Mouse (Mus musculus) urinary bladder, adult 2 months (tissue): ENCODE results near the gene Tmem234. TPM values are rescaled to one million over a fixed set of nuclear protein-coding genes. Genes with fewer than 3 reads are reported as not detected.
"Not testable (repeated sequence)": the region's sequence is repeated elsewhere in the genome, so short reads cannot be mapped to it uniquely, and the experiment has no call there.

Source experiments
- DNase-seq: peaks from one replicate; pipeline ENCODE4 v3.0.0; 2022; ENCODE audit warnings: low spot score
- polyA plus RNA-seq: library from polyadenylated mRNA; depleted of rRNA; stranded (reverse); fragments of >200 nt; gene quantifications from 2 replicates; pipeline ENCODE4 v1.2.3, GENCODE M21; 2012; rRNA removed

Gene Tmem234
- 159 and 183 TPM in 2 replicates for polyA plus RNA-seq

DNA sequence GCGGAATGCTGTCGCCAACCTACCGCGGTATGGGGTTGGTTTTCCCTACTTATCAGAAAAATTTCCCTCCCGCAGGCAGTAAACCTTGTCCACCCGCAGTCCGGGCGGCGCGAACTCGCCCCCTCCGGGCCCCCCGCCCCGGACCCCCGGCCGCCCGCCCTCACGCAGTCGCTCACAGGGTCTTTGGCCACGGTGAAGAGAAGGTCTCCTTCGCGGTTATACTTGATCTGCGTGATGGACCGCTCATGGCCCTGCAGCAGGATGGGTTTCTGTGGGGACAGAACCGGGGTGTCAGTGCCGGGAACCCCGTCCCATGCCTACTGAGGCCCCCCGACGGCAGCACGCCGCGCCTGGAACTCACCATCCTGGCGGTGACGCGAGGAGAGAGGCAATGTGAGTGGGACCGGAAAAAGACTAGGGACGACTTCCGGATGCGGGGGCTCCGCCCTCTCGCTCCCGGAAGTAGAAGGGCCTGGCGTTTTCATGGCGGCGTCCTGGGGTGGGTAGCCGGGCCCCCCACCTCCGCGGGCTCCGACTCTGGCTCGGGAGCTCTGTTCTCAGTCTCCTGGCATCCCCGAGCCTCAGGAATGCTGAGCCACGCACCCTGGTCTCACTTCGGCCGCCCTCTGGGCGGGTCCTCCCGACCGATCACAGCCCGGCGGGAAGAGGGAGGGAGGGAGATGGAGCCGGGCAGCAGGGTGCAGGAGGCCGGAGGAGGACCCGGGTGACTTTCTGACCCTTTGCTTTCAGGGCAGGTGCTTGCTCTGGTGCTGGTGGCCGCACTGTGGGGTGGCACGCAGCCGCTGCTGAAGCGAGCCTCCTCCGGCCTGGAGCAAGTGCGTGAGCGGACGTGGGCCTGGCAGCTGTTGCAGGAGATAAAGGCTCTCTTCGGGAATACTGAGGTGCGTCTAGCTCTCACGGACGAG lies at the start of gene Tmem234, which contains the start of gene Eif3i:
TSS of gene Tmem234 (plus strand) at position 436 of the 926 bp plus-strand sequence.
TSS of gene Eif3i (minus strand) at position 416 of the 926 bp plus-strand sequence.
- DNase-seq = peak; percentile 72

GRCm38 (mm10) chr4:129554512-129554911 lies 46.0 kb upstream of the Tmem234 start:
- DNase-seq = not testable (repeated sequence)

- DNase-seq = no peak
These were observed 45.0 kb upstream of the Tmem234 start for GRCm38 (mm10) chr4:129555421-129555861.

DNA sequence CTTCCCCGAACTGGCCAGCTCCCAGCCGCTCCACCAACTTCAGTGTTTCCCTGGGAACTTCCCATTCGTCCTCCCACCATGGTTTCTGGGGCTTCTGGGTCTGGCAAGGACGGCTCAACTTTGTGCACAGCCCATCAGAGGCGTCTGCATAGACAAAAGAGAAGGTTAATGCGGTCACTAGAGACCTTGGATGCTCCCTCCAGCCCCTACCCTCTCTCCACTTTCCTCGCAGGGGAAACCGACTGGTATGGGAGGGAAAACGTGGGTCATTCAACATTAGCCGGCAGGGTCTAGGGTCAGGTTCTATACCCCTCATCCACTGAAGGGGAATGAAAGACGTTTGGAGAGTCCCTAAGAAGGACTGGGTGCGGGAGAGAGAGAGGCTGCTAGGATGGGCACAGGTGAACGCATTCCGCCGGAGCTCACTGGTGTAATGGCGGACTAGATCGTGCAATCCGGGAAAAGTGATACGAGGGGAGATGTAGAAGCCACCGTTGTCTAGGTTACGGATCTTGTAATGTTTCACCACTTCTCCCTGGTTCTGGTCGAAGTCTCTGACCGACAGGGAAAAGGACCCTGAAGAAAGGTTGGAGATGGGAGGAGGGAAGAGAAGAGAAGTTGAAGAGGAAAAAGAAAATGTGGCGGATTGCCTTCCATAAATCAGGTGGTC lies 44.5 kb upstream of the Tmem234 start:
- DNase-seq = no peak

DNA sequence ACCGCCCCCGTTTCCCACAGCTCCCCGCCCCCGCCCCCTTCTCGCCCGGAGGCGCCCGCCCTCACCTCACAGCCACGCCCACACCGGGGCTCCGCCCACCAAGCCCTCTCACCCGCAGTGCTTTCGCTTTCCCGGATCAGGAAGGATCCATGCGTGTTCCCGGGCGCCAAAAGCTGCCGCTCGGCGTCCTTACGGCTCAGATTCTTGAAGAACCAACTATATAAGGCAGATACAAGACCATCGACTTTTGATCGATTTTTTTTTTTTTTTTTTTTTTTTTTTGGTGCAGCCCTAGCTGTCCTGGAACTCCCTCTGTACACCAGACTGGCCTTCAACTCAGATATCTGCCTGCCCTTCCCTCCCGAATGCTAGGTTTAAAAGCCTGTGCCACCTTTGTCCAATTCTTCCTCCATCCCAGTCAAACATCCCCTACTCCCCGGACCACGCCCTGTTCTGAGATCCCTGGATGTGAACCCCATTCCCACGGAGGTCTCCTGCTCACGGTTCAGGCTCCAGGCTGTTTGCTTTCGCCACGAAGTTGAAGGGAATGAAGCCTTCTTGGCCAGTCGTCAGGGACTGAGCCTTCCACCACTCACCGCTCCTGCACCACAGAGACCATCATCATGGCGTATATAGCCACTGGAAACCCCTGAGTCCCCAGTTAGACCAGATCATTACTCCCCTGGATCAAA lies 43.8 kb upstream of the Tmem234 start:
- DNase-seq = peak; percentile 78

DNA sequence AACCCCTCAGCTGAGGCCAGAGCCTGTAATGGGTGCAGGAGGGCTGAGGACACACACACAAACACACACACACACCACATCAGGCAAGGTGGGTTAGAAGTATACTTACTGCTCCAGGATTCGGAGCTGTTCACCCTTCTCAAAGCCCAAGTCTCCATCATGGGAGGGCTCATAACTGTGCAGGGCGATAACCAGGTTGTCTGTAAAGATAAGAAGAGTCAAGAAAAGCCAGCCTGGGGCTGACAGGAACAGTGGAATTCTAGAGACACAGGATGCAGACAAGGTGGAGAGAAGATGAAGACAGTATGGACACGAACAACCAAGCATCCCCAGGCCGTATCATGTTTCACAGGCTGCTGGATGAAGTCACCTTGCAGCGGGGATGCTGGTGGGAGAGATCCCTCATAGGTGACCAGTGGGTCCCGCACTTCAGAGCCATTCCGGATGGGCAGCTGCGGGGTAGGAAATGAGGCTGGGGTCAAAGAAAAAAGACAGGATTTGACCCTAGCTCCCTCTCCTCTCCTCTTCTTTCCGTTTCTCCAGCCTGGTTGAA lies 43.1 kb upstream of the Tmem234 start:
- DNase-seq = no peak

DNA sequence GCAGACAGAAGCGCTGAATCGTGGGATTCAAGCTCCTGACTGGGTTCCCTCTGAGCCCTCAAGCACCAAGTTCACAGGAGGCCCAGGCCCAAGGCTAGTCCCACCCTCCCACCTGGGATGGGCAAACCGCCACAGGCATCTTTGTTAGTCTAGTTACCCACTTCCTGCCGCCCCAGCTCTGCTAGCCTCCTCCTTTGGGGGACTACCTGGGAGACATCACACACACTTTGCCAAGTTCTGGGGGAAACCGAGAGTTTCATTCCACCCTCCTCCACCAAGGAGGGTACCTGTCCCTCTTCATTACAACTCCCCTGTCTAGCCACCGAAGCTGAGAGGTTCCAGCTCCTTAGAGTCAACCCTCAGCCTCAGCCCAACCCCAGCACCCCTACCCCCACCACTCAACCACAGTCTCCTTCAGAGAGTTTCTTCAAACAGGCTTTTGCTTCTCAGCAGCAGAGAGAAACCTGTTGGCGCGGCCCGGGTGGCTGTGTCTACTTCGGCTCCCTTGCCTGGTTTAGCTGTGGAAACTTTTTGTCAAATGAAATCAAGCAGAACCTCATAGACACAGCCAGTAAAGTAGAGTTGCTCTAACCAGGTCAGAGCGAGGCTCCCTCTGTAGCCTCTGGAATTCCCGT lies 42.0 kb upstream of the Tmem234 start:
- DNase-seq = no peak

- DNase-seq = no peak
These were observed 39.3 kb upstream of the Tmem234 start for GRCm38 (mm10) chr4:129561184-129561583.

- DNase-seq = no peak
These were observed 36.8 kb upstream of the Tmem234 start for GRCm38 (mm10) chr4:129563718-129564117.

GRCm38 (mm10) chr4:129565139-129565538 lies 35.3 kb upstream of the Tmem234 start:
- no peak for DNase-seq

DNA sequence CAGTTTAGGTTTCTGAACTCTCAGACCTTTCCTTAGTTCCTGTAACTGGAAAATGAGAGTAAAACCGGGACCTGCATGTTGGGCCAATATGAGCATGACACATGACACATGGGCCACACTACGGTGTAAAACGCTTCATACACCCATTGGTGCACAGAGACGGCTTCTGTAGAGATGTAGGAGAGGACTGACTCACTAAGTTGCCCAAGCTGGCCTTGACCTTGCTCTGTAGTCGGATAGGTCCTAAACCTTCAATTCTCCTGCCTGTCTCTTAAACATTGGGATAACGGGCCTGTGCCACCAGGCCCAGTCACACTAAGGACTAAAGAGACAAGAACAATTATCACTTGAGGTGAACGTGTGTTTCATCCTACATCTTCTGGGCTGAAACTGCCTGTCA lies 32.1 kb upstream of the Tmem234 start:
- DNase-seq = no peak

DNA sequence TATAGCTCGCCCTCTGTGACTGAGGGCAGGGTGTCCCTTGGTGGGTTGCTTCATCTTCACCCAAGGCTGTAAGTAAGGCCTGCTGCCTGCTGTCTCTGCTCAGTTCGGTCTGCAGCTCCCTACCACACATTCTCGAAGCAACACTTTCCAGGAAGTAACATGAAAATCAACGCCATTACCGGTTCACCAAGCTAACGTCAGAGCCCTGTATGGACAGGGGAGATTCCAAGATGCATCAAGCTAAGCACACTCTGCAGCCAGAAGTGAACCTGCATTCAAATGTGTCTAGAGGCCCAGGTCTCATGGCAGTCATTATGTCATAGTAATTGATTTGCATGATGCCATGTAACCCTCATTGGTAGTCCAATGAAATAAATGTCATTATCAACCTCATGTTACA lies 30.4 kb upstream of the Tmem234 start:
- DNase-seq = no peak

DNA sequence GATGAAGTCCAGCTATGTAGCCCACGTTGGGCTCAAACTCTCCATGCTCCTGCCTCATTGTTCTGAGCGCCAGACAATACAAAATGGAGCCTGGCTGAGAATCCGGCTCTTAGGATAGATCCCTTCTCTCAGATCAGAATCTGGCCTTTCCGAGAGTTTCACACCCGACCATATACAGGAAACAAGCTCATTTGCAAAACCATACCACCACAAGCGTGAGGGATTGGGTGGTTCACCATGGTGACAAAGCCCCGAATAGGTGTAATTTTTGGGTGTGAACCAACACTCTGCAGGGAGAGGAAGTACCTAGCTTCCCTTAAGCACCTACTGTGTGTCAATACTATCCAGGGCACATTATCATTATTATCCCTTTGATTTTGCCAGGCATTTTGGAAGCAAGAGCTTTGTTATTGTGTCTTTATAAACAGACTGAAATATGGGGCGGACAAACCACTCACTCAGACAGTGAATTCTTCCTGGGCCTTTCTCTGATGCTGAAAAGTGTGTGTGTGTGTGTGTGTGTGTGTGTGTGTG lies 28.9 kb upstream of the Tmem234 start:
- no peak for DNase-seq

DNA sequence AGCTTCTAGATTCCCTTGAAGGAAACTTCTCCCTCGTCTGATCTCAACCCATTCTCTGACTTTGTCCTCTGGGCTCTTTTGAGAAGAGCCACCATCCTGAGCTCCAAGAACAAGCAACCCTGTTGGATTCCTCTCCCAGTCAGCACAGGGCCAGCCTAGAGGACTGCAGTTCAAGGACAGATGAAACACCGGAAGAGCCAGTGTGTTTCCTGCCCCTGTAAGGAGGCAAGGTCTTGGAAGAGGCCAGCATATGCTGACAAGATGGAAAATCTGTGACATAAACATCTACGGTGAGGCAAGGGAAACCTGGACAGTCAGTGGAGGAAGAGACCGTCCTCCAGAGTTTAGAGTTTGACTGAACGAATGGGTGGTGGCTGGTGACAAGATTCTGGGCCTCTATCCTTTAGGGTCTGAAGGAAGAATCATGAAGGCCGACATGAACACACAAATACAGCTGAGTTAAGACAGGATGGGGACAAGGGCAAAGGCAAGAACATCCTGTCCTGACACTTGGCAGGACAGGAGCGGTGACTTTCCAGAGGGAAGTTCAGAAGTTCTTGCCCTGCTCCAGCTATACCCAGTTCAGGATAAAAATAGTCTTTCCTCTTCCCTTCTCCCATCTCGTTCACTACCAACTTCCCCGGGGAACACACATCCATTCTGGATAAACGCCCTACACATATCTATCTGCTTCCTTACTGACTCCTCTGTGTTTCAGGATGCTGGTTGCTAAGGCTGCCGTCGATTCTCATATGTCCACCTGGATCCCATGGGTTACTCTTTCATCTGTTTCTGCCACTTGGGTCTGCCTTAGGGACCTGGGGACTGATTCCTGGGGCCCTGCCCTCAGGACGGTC lies 28.0 kb upstream of the Tmem234 start:
- DNase-seq = no peak

GRCm38 (mm10) chr4:129573093-129573370 lies 27.4 kb upstream of the Tmem234 start:
- DNase-seq = no peak

GRCm38 (mm10) chr4:129573430-129573829 lies 27.0 kb upstream of the Tmem234 start, which contains the start of gene Lck:
TSS of gene Lck (minus strand) at chr4:129573641.
- no peak for DNase-seq

- DNase-seq = no peak
These were observed 25.2 kb upstream of the Tmem234 start for GRCm38 (mm10) chr4:129575171-129575844.

- peak; percentile 44 for DNase-seq
These were observed 23.5 kb upstream of the Tmem234 start for GRCm38 (mm10) chr4:129576863-129577491.

DNA sequence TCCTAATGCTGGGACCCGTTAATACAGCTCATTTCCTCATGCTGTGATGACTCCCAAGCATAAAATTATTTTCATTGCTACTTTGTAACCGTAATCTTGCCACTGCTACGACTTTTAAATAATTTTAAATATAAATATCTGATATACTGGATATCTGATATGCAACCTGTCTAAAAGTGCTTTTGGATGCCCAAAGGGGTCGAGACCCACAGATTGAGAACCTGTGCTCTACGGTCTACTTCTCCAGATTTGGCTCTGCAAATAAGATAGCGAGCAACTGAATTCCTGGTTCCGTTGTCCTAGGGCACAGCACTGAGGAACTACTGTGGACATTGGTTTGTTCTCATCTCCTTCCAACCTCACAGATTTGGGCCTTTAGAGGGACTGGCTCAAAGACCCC lies 22.8 kb upstream of the Tmem234 start:
- no peak for DNase-seq
